Mouse (Mus musculus): ENCODE data around the gene Pdzd3. TPM values are rescaled to one million over a fixed set of nuclear protein-coding genes. Genes with fewer than 3 reads are reported as not detected.

The Pdzd3 gene
- polyA plus RNA-seq, 1 experiment from 2014 or later = 0.12 TPM

DNA sequence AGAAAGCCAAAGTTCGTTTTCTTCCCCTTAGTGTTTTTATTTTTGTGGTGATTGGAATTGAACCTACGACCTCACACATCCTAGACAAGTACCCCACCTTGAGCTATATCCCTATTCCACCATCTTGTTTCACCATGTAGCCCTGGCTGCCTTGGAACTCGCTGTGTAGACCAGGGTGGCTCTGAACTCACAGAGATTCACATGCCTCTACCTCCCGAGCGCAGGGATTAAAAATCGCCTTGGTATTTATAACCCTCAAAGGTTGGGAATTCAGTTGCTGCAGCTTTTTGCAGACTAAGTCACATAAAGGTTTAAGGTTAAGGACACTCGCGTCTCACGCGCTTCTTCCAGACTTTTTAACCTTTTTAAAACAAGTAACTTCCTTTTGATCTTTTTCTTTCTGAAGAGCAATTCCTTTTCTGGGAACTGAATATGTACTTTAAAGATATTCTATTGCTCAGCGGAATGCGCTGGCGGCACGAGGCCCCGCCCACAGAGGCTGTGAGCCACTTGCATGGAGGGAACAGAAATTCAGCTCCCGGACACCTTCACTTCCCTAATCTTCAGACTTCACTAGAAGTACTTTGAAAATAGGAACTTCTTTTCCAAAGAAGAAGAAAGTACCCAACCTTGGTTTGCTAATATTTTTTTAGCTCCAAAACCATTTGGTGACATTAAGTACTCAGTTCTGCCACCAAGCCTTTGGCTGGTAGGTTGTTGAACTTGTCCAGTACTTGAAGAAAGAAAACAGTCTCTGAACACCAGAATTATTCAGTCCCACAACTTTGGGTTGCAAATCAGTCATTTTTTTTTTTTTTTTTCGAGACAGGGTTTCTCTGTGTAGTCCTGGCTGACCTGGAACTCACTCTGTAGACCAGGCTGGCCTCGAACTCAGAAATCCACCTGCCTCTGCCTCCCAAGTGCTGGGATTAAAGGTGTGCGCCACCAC, 16.5 kb downstream of the Pdzd3 start:
- Histone ChIP-seq H3K27me3 (replicated peaks) (no peaks in the 10 kb centered on the region), H3K27ac (replicated peaks) (peak overlapping the region; percentile 75), H3K9me3 (no peaks in the 10 kb centered on the region), H3K4me1 (peaks cover 31% of the 10 kb centered on the region), H3K4me3 (peak overlapping the region; percentile 94), H3K9ac (peak overlapping the region; percentile 69), H3K36me3 (no peaks in the 10 kb centered on the region), H3K4me2 (peak overlapping the region; percentile 84)
- ATAC-seq (ENCODE audit: extremely low read depth, insufficient number of reproducible peaks, low FRiP score, low TSS enrichment) = no peak
- 20% methylated on average over 19 of the region's 19 CpGs for WGBS

DNA sequence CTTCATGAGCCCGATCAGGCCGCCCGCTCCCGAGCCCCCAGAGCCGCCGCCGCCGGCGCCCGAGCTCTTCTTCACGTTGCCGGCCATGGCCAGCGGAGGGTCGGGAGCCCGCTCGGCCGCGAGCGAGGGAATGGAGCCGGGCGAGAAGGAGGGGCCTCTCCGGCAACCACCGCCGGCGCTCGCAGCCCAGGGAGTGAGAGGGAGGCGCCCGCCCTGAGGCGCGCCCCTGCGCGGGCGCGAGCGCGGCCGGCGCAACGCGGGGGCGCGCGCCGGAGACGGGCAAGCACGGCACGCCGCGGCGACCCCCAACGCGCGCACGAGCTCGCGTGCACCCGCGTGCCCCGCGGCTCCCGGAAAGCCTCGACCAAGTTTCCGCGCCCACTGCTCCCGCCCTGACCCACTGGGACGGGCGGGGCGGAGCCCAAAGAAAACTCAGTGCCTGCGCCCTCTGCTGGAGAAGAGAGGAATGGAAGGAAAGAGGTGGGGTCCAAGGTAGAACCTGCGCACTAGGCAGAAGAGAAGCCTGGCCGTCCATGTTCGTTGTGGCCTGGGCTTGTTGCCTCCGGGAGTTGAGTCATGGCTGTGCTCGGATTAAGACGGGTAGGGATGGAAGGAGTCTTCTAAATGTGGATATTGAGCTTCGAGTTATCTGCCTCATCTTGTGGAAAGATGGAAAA, 17.3 kb downstream of the Pdzd3 start, which contains the start of gene Cbl:
Gene Cbl (minus strand): TSS at position 248 of the 677 bp plus-strand sequence.
- under 1% methylated on average over 63 of the region's 76 CpGs for WGBS
- Histone ChIP-seq H3K4me3 (peak within 1 kb of the TSS; percentile 94), H3K27me3 (replicated peaks) (no peaks in the 10 kb centered on the region), H3K9ac (peak within 1 kb of the TSS; percentile 98), H3K36me3 (no peaks in the 10 kb centered on the region), H3K4me2 (peak within 1 kb of the TSS; percentile 84), H3K4me1 (peaks cover 39% of the 10 kb centered on the region), H3K9me3 (no peaks in the 10 kb centered on the region), H3K27ac (replicated peaks) (peak within 1 kb of the TSS; percentile 97)
- peak; percentile 88 for ATAC-seq (ENCODE audit: extremely low read depth, insufficient number of reproducible peaks, low FRiP score, low TSS enrichment)

DNA sequence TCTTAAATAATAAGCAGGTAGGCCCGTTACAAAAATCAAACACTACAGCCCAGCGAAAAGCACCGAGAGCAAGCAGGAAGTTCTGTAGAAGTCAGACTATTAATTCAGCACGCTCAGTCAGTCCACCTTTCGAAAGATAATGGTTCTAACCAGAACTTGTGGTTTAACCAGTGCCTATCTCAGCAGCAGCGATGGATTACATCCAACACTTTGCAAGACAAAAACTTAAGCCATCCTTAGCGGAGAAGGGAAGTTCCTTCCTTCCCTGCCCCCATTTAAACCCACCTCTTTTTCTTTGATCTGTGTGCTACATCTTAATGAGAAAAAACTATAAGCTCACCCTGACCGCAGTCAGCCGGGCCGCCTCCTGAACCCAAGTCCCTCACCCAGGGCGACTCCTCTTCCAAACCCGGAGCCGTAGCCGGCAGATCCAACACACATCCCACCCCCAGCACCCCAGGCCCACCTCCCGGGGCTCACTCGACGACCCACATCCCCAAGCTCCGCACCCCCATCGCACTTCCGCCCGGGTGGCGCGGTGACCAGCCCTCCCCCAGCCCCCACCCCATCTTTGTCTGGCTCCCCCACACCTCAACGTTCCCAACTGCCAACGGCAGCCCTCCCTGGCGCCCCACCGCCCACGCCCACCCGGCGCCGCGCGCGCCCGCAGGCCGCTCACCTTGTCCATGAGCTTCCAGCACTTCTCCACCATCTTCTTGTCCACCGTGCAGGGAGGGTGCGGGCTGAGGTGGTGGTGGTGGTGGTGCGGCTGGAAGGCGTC, 18.1 kb downstream of the Pdzd3 start:
- Histone ChIP-seq H3K4me3 (peak overlapping the region; percentile 94), H3K27me3 (replicated peaks) (no peaks in the 10 kb centered on the region), H3K4me2 (peak overlapping the region; percentile 84), H3K9me3 (no peaks in the 10 kb centered on the region), H3K27ac (replicated peaks) (peak overlapping the region; percentile 97), H3K9ac (peak overlapping the region; percentile 98), H3K4me1 (peaks cover 43% of the 10 kb centered on the region), H3K36me3 (peaks cover 1% of the 10 kb centered on the region; the same call in 1 of the 2 replicates)
- under 1% methylated on average over 39 of the region's 40 CpGs for WGBS
- peak; percentile 49; the same call in 1 of the 2 replicates for ATAC-seq (ENCODE audit: extremely low read depth, insufficient number of reproducible peaks, low FRiP score, low TSS enrichment)

DNA sequence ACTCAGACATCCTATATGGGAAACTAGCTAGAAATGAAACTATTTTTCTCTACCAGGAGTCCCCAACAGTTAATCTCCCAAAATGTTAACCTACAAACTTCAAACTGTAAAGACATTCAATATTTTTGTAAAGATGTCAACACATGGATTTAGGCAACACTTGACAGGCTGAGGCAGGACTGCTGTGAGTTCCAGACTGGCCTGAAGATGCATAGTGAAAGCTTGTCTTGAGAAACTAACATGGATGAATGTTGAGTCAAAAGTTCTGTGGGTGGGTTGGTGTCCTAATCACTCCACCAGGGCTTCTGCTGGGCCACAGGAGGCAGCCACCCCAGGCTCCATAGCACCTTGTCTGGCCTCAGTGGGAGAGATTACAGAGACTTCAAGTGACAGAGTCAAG, 19.7 kb downstream of the Pdzd3 start:
- Histone ChIP-seq H3K4me1 (peaks cover 44% of the 10 kb centered on the region), H3K27me3 (replicated peaks) (no peaks in the 10 kb centered on the region), H3K4me3 (peak overlapping the region; percentile 94), H3K36me3 (peaks cover 7% of the 10 kb centered on the region; the same call in 1 of the 2 replicates), H3K4me2 (peak overlapping the region; percentile 84), H3K9ac (peak overlapping the region; percentile 98), H3K9me3 (no peaks in the 10 kb centered on the region), H3K27ac (replicated peaks) (no peak overlapping the region)
- ATAC-seq (ENCODE audit: extremely low read depth, insufficient number of reproducible peaks, low FRiP score, low TSS enrichment) = no peak

DNA sequence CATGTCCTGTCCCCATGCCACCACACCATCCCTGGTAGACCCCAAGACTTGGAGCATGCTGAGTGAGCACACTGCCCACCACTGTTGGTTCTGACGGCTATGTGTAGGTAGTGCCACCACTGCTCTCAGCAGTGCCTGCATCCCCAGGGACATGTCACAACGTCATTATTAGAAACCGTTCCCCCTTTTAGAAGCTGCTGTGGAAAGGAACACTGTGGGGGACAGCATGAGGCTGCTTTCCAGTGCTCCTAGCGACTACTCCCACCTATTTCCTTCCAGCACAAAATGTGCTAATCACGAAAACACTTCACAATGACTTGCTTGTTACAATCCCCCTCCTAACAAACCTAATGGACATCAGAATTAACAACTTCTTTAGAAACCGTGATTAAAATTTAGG, 25.3 kb downstream of the Pdzd3 start:
- Histone ChIP-seq H3K4me3 (no peak overlapping the region), H3K27me3 (replicated peaks) (no peaks in the 10 kb centered on the region), H3K9me3 (no peaks in the 10 kb centered on the region), H3K36me3 (peaks cover 9% of the 10 kb centered on the region; the same call in 1 of the 2 replicates), H3K4me1 (peaks cover 36% of the 10 kb centered on the region), H3K4me2 (no peak overlapping the region), H3K9ac (no peak overlapping the region), H3K27ac (replicated peaks) (no peak overlapping the region)
- WGBS = 44% methylated on average over 6 of the region's 6 CpGs
- no peak for ATAC-seq (ENCODE audit: extremely low read depth, insufficient number of reproducible peaks, low FRiP score, low TSS enrichment)

DNA sequence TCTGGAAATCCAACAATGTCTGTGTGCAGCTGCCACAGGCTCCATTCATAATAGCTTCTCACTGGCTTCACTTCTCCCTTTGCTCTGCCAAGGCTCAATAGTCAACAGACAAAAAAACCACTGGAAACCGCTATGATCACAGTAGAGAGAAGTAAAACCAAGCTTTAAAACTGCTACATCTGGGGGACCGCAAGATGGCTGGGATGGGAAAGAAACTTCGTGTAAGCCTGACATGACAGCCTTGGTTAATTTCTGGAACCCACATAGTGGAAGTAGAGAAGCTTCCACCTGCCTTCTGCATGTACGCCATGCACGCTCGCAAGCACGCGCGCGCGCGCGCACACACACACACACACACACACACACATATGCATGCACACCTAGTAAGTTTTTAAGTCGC, 37.7 kb downstream of the Pdzd3 start:
- peaks cover 23% of the 10 kb centered on the region for H3K36me3 ChIP-seq
- no peaks in the 10 kb centered on the region for H3K4me1 ChIP-seq
- WGBS = 96% methylated on average over 14 of the region's 14 CpGs
- H3K27ac ChIP-seq (replicated peaks) = no peak overlapping the region
- H3K9ac ChIP-seq = no peak overlapping the region
- no peak overlapping the region for H3K4me3 ChIP-seq
- no peaks in the 10 kb centered on the region for H3K27me3 ChIP-seq (replicated peaks)
- ATAC-seq (ENCODE audit: extremely low read depth, insufficient number of reproducible peaks, low FRiP score, low TSS enrichment) = no peak
- no peak overlapping the region for H3K4me2 ChIP-seq
- H3K9me3 ChIP-seq = no peaks in the 10 kb centered on the region

DNA sequence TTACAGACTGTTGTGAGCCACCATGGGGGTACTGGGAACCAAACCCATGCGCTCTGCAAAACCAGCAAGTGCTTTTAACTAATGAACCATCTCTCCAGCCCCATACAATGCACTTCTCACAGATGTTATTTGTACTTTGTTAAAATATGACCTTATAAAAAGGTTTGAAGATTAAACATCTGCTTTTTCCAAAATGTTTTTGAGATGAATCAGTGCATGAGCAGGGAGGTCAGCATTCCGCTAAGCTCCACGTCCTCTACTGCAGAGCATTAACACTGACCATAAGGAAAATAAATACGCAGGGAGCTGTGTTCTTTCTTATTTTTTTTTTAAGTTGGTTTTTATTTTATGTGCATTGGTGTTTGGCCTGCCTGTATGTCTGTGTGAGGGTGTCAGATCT, 38.9 kb downstream of the Pdzd3 start:
- Histone ChIP-seq H3K4me1 (no peaks in the 10 kb centered on the region), H3K36me3 (peaks cover 23% of the 10 kb centered on the region), H3K4me2 (no peak overlapping the region), H3K27ac (replicated peaks) (no peak overlapping the region), H3K9ac (no peak overlapping the region), H3K4me3 (no peak overlapping the region), H3K9me3 (no peaks in the 10 kb centered on the region), H3K27me3 (replicated peaks) (no peaks in the 10 kb centered on the region)
- 93% methylated on average over 4 of the region's 4 CpGs for WGBS
- no peak for ATAC-seq (ENCODE audit: extremely low read depth, insufficient number of reproducible peaks, low FRiP score, low TSS enrichment)

DNA sequence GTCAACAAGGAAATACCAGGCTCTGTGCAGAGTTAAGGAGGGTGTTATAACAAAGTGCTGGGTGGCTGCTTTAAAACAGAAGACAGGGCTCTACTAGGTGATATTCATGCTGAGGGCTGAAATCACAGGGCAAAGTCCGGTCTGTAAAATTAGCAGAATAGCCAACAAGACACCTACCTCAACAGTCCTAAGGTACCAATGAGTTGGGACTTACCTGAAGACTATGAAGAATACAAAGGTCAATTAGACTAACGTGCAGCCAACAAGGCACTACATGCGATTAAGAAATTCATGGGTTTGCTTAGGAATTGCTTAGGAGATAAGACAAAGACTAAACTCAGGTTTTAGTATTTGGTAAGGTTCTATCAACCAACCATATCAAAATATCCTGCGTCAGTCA, 41.9 kb downstream of the Pdzd3 start:
- H3K4me3 ChIP-seq = no peak overlapping the region
- no peak overlapping the region for H3K9ac ChIP-seq
- no peak for ATAC-seq (ENCODE audit: extremely low read depth, insufficient number of reproducible peaks, low FRiP score, low TSS enrichment)
- no peak overlapping the region for H3K27ac ChIP-seq (replicated peaks)
- H3K27me3 ChIP-seq (replicated peaks) = no peaks in the 10 kb centered on the region
- no peaks in the 10 kb centered on the region for H3K4me1 ChIP-seq
- H3K9me3 ChIP-seq = no peaks in the 10 kb centered on the region
- H3K36me3 ChIP-seq = peaks cover 28% of the 10 kb centered on the region
- 92% methylated on average over 4 of the region's 4 CpGs for WGBS
- no peak overlapping the region for H3K4me2 ChIP-seq

DNA sequence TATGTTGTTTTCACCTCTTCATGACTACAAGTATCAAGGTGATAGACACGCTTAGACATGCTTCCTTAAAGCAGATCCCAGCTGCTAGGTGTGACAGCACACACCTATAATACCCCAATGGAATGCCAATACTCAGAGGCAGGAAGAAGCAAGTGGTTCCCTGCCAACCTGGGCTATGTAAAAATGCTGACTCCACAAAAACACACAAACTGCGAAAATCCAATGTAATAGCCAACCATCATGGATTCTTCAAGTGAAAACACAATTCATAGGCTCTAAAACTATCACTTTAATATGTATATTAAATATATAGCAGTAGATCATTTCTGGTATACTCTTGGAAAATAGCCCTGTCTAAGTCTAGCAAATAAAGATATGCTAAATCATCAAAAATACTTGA, 43.4 kb downstream of the Pdzd3 start:
- H3K4me3 ChIP-seq = no peak overlapping the region
- H3K4me1 ChIP-seq = no peaks in the 10 kb centered on the region
- 89% methylated on average over 2 of the region's 2 CpGs for WGBS
- H3K27me3 ChIP-seq (replicated peaks) = no peaks in the 10 kb centered on the region
- no peak overlapping the region for H3K9ac ChIP-seq
- peaks cover 22% of the 10 kb centered on the region for H3K36me3 ChIP-seq
- H3K9me3 ChIP-seq = no peaks in the 10 kb centered on the region
- no peak overlapping the region for H3K27ac ChIP-seq (replicated peaks)
- no peak for ATAC-seq (ENCODE audit: extremely low read depth, insufficient number of reproducible peaks, low FRiP score, low TSS enrichment)
- no peak overlapping the region for H3K4me2 ChIP-seq

DNA sequence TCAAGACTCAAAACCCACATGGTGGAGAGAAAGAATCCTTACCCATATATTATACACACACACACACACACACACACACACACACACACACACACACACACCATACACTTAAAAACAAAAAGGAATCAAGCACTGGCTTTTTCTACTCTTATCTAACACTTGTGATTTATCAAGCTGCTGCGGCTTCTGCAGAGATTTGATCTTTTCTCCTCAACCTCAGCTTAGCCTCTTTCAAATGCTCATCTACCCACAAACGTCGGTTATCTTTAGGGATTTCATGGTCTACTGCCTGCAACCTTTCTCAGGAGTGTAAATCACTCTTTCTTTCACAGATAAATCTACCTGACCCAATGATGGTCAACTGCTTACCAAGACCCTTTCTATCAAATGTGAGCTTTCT, 50.8 kb downstream of the Pdzd3 start:
- Histone ChIP-seq H3K9me3 (no peaks in the 10 kb centered on the region), H3K9ac (no peak overlapping the region), H3K4me2 (no peak overlapping the region), H3K36me3 (peaks cover 47% of the 10 kb centered on the region), H3K4me3 (no peak overlapping the region), H3K4me1 (no peaks in the 10 kb centered on the region), H3K27ac (replicated peaks) (no peak overlapping the region), H3K27me3 (replicated peaks) (no peaks in the 10 kb centered on the region)
- no peak for ATAC-seq (ENCODE audit: extremely low read depth, insufficient number of reproducible peaks, low FRiP score, low TSS enrichment)
- 59% methylated on average over 3 of the region's 3 CpGs for WGBS

DNA sequence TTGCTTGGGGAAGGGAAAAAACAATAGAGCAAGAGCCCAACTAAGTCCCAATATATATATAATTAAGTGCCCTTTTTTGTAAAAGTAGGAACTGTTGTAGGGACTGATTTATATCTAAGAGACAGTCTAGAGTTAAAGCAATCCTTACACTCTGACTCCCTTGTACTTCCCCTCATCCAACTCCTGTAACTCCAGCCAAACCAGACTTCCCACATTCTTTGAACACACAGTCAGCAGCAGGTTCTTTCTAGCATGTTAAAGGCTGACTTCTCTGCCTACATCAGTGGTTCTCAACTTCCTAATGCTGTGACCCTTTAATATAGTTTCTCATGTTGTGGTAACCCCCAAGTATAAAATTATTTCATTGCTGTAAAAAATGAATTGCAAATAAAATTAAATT, 51.7 kb downstream of the Pdzd3 start:
- Histone ChIP-seq H3K27ac (replicated peaks) (no peak overlapping the region), H3K4me2 (no peak overlapping the region), H3K9ac (no peak overlapping the region), H3K36me3 (peaks cover 46% of the 10 kb centered on the region), H3K4me1 (peaks cover 2% of the 10 kb centered on the region), H3K27me3 (replicated peaks) (no peaks in the 10 kb centered on the region), H3K9me3 (no peaks in the 10 kb centered on the region), H3K4me3 (no peak overlapping the region)
- ATAC-seq (ENCODE audit: extremely low read depth, insufficient number of reproducible peaks, low FRiP score, low TSS enrichment) = no peak

Data from heart, embryonic 13.5 days (tissue).